Mouse (Mus musculus) testis, adult 2 months (tissue): Measurements from ENCODE around the gene Hist1h1t.

Experiments
- CTCF ChIP-seq: fragments of 200-500 bp; IDR thresholded peaks from 2 replicates; pipeline ENCODE4 v1.5.1; 2012; ENCODE audit warnings: low read depth, mild to moderate bottlenecking, inconsistent platforms, low read length, moderate library complexity; ENCODE audit not compliant: control insufficient read depth, insufficient read depth, insufficient replicate concordance
- POLR2A ChIP-seq: fragments of 200-500 bp; IDR thresholded peaks from 2 replicates; pipeline ENCODE4 v1.6.1; 2012; ENCODE audit warnings: low read depth, mild to moderate bottlenecking, inconsistent platforms, low read length, moderate library complexity; ENCODE audit not compliant: control insufficient read depth

DNA sequence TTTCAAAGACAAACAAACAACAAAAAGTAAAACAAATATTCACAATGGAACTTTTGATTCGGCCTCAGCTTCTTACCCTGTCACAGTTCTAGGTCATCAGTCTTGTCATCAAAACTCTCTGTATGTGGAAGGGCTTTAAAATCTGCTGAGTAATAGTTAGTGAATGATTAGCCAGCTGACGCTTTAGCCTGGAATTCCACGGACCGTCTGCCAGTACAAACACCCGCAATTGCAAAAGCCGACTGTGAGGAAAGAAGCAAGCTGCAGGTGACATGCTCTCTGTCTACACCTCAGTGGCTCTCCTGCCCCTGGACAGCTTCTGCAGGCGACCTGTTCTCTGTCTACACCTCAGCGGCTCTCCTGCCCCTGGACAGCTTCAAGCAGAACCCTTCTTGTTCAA is 34.9 kb downstream of the Hist1h1t start:
- no peak for TF ChIP-seq POLR2A
- no peak for TF ChIP-seq CTCF
